Mouse (Mus musculus): ENCODE results near the gene Gatd1.
"Not testable (repeated sequence)": the region's sequence is repeated elsewhere in the genome, so short reads cannot be mapped to it uniquely, and the experiment has no call there.

Gene Gatd1

GRCm38 (mm10) chr7:141429310-141429709, 15.4 kb upstream of the Gatd1 start, which contains the start of gene Cend1:
Cend1 (minus strand) TSS chr7:141429491.
- peak; percentile 71 for DNase-seq (ENCODE audit: low read depth, low spot score)

- DNase-seq (ENCODE audit: low read depth, low spot score): no peak
These were observed 14.8 kb upstream of the Gatd1 start for GRCm38 (mm10) chr7:141428701-141429100.

- DNase-seq (ENCODE audit: low read depth, low spot score): no peak
These were observed 13.2 kb upstream of the Gatd1 start for GRCm38 (mm10) chr7:141426948-141427730.

- DNase-seq (ENCODE audit: low read depth, low spot score): no peak
These were observed 9.9 kb upstream of the Gatd1 start for GRCm38 (mm10) chr7:141423811-141424210.

GRCm38 (mm10) chr7:141420030-141420702, 6.2 kb upstream of the Gatd1 start:
- no peak for DNase-seq (ENCODE audit: low read depth, low spot score)

GRCm38 (mm10) chr7:141418970-141419369, 5.0 kb upstream of the Gatd1 start:
- no peak for DNase-seq (ENCODE audit: low read depth, low spot score)

- no peak for DNase-seq (ENCODE audit: low read depth, low spot score)
These were observed 4.1 kb upstream of the Gatd1 start for GRCm38 (mm10) chr7:141417731-141418681.

- DNase-seq (ENCODE audit: low read depth, low spot score): no peak
These were observed 2.4 kb upstream of the Gatd1 start for GRCm38 (mm10) chr7:141416144-141416841.

- DNase-seq (ENCODE audit: low read depth, low spot score): no peak
These were observed 605 bp downstream of the Gatd1 start for GRCm38 (mm10) chr7:141413331-141413730.

- DNase-seq (ENCODE audit: low read depth, low spot score): no peak
These were observed 2.3 kb downstream of the Gatd1 start for GRCm38 (mm10) chr7:141411667-141412066.

GRCm38 (mm10) chr7:141410631-141411030, 3.3 kb downstream of the Gatd1 start:
- DNase-seq (ENCODE audit: low read depth, low spot score): no peak

- DNase-seq (ENCODE audit: low read depth, low spot score): no peak
These were observed 5.1 kb downstream of the Gatd1 start for GRCm38 (mm10) chr7:141408833-141409232.

- DNase-seq (ENCODE audit: low read depth, low spot score): not testable (repeated sequence)
These were observed 6.3 kb downstream of the Gatd1 start for GRCm38 (mm10) chr7:141407670-141408069.

- DNase-seq (ENCODE audit: low read depth, low spot score): no peak
These were observed 8.5 kb downstream of the Gatd1 start for GRCm38 (mm10) chr7:141405466-141405865.

- no peak for DNase-seq (ENCODE audit: low read depth, low spot score)
These were observed 10.6 kb downstream of the Gatd1 start for GRCm38 (mm10) chr7:141403305-141403704.

- DNase-seq (ENCODE audit: low read depth, low spot score): no peak
These were observed 18.6 kb downstream of the Gatd1 start for GRCm38 (mm10) chr7:141395348-141395747.

- DNase-seq (ENCODE audit: low read depth, low spot score): no peak
These were observed 19.2 kb downstream of the Gatd1 start for GRCm38 (mm10) chr7:141394771-141395170.

- DNase-seq (ENCODE audit: low read depth, low spot score): no peak
These were observed 19.8 kb downstream of the Gatd1 start for GRCm38 (mm10) chr7:141394158-141394557.

GRCm38 (mm10) chr7:141392552-141393222, 21.2 kb downstream of the Gatd1 start:
- DNase-seq (ENCODE audit: low read depth, low spot score): no peak

All from brain, embryonic 18.5 days (tissue).